Mouse (Mus musculus): Measurements from ENCODE around the gene Clic5. TPM values are rescaled to one million over a fixed set of nuclear protein-coding genes. Genes with fewer than 3 reads are reported as not detected.

The Clic5 gene
- total RNA-seq, 1 experiment: 0.49 TPM

- in situ Hi-C loops (cut with MboI; ENCODE audit: low sequenced_read_pairs in 2 of 2, unreplicated experiment in 2 of 2): no loop called here
- Histone ChIP-seq H3K36me3 (ENCODE audit: control insufficient read depth, insufficient read depth, low read length, poor library complexity, severe bottlenecking) (no peaks in the 10 kb centered on the region), H3K27ac (ENCODE audit: insufficient read depth, low read depth, low read length, poor library complexity, severe bottlenecking) (no peak overlapping the region), H3K4me3 (ENCODE audit: insufficient read depth in 1 of 2, low read depth in 1 of 2, low read length in 2 of 2, poor library complexity in 1 of 2, severe bottlenecking in 1 of 2) (no peak overlapping the region), H3K9ac (ENCODE audit: insufficient read depth, low read depth, low read length, poor library complexity, severe bottlenecking) (no peak overlapping the region), H3K4me1 (ENCODE audit: control insufficient read depth in 2 of 2, insufficient read depth in 2 of 2, low read length in 2 of 2, poor library complexity in 1 of 2) (no peaks in the 10 kb centered on the region), H3K9me3 (ENCODE audit: control insufficient read depth, insufficient read depth, low read depth, low read length) (no peaks in the 10 kb centered on the region)
- no peak for DNase-seq (ENCODE audit: low read depth, low spot score)
- TF ChIP-seq CHD2 (IDR thresholded peaks at IDR 0.05; ENCODE audit: low read depth, low read length) (no peak), HCFC1 (IDR thresholded peaks at IDR 0.05; ENCODE audit: borderline replicate concordance, insufficient read depth, low read length) (no peak), ZC3H11A (IDR thresholded peaks at IDR 0.05; ENCODE audit: borderline replicate concordance, low read depth, low read length) (no peak), MAFK (IDR thresholded peaks at IDR 0.05; ENCODE audit: insufficient read depth, low read depth, low read length) (no peak), ZNF384 (IDR thresholded peaks at IDR 0.05; ENCODE audit: low read depth, low read length) (no peak)
Observed at GRCm38 (mm10) chr17:44327279-44328146, 139.1 kb downstream of the Clic5 start.

GRCm38 (mm10) chr17:44328147-44328482, 139.7 kb downstream of the Clic5 start:
- H3K36me3 ChIP-seq (ENCODE audit: control insufficient read depth, insufficient read depth, low read length, poor library complexity, severe bottlenecking): no peaks in the 10 kb centered on the region
- in situ Hi-C loops (cut with MboI; ENCODE audit: low sequenced_read_pairs in 2 of 2, unreplicated experiment in 2 of 2): no loop called here
- no peaks in the 10 kb centered on the region for H3K4me1 ChIP-seq (ENCODE audit: control insufficient read depth in 2 of 2, insufficient read depth in 2 of 2, low read length in 2 of 2, poor library complexity in 1 of 2)
- no peak overlapping the region for H3K27ac ChIP-seq (ENCODE audit: insufficient read depth, low read depth, low read length, poor library complexity, severe bottlenecking)
- H3K9me3 ChIP-seq (ENCODE audit: control insufficient read depth, insufficient read depth, low read depth, low read length): no peaks in the 10 kb centered on the region
- H3K9ac ChIP-seq (ENCODE audit: insufficient read depth, low read depth, low read length, poor library complexity, severe bottlenecking): no peak overlapping the region
- H3K4me3 ChIP-seq (ENCODE audit: insufficient read depth in 1 of 2, low read depth in 1 of 2, low read length in 2 of 2, poor library complexity in 1 of 2, severe bottlenecking in 1 of 2): no peak overlapping the region
- DNase-seq (ENCODE audit: low read depth, low spot score): no peak
- no peak for TF ChIP-seq HCFC1 (IDR thresholded peaks at IDR 0.05; ENCODE audit: borderline replicate concordance, insufficient read depth, low read length)
- no peak for TF ChIP-seq CHD2 (IDR thresholded peaks at IDR 0.05; ENCODE audit: low read depth, low read length)
- TF ChIP-seq MAFK (IDR thresholded peaks at IDR 0.05; ENCODE audit: insufficient read depth, low read depth, low read length): no peak
- TF ChIP-seq ZC3H11A (IDR thresholded peaks at IDR 0.05; ENCODE audit: borderline replicate concordance, low read depth, low read length): no peak
- TF ChIP-seq ZNF384 (IDR thresholded peaks at IDR 0.05; ENCODE audit: low read depth, low read length): no peak

Other genes starting within 250 kb of the Clic5 start
- gene Enpp5, start 109.8 kb upstream of the Clic5 start, total RNA-seq (2012; rRNA removed): 3.5 and 4.0 TPM in 2 replicates
- gene Enpp4, start 82.8 kb upstream of the Clic5 start, total RNA-seq (2012; rRNA removed): 6.7 and 7.8 TPM in 2 replicates

Data from ES-E14 (cell line).